17 mouse cellular contexts compared by ENCODE assay signal in genomic region chr17:30438786-30439185, GRCm38 (mm10).
DNase-seq lines count a peak whose midpoint lies in the region; ATAC-seq and TF ChIP-seq lines count a peak whose summit lies in the region.
"Had no signal": no experiment of that assay in that cellular context is flagged by ENCODE, and none has a peak within 500 bp of the region (broad histone marks: within the 10 kb centered on the region; RNA-seq: fewer than 3 reads in every experiment).

No protein-coding gene starts in this region.

- no peak overlapping the region for H3K27ac ChIP-seq in liver, embryonic 12.5 days
- H3K27ac ChIP-seq in intestine, embryonic 15.5 days: no peak overlapping the region
- no peak overlapping the region for H3K27ac ChIP-seq in midbrain, postnatal 0 days (ENCODE audit: low read depth, low read length)
- H3K27ac ChIP-seq: embryonic facial prominence, embryonic 10.5 days; hindbrain, embryonic 10.5 days; kidney, postnatal 0 days; liver, embryonic 15.5 days; midbrain, embryonic 15.5 days had no signal

- ATAC-seq in megakaryocyte, adult 5-6 weeks (ENCODE audit: poor library complexity, severe bottlenecking): no peak
- ATAC-seq in liver, embryonic 12.5 days: 0 out of 2 replicates have a peak, but pooled peaks have one; percentile 32
- no peak for ATAC-seq in intestine, embryonic 15.5 days
- ATAC-seq in midbrain, postnatal 0 days (ENCODE audit: low FRiP score): no peak
- ATAC-seq: midbrain, embryonic 15.5 days had no signal

- TF ChIP-seq CTCF in midbrain, postnatal 0 days (IDR thresholded peaks at IDR 0.05): no peak

- H3K27me3 ChIP-seq in megakaryocyte, embryonic 14.5 days (replicated peaks): no peaks in the 10 kb centered on the region
- H3K27me3 ChIP-seq in liver, embryonic 12.5 days (replicated peaks): no peaks in the 10 kb centered on the region
- H3K27me3 ChIP-seq in intestine, embryonic 15.5 days (replicated peaks): no peaks in the 10 kb centered on the region
- H3K27me3 ChIP-seq in midbrain, postnatal 0 days (ENCODE audit: insufficient read depth, low read length): no peaks in the 10 kb centered on the region
- H3K27me3 ChIP-seq: liver, embryonic 15.5 days; midbrain, embryonic 15.5 days had no signal

- WGBS in liver, embryonic 12.5 days (ENCODE audit: insufficient replicate concordance): 46% methylated on average over 4 of the region's 4 CpGs
- WGBS in intestine, embryonic 15.5 days: 89% methylated on average over 4 of the region's 4 CpGs
- 96% methylated on average over 4 of the region's 4 CpGs for WGBS in midbrain, postnatal 0 days

- H3K9ac ChIP-seq in liver, embryonic 12.5 days: no peak overlapping the region
- no peak overlapping the region for H3K9ac ChIP-seq in intestine, embryonic 15.5 days
- H3K9ac ChIP-seq in midbrain, postnatal 0 days (replicated peaks; ENCODE audit: low read length, poor library complexity, severe bottlenecking): no peak overlapping the region
- H3K9ac ChIP-seq: liver, embryonic 15.5 days; midbrain, embryonic 15.5 days had no signal

- peaks cover 32% of the 10 kb centered on the region for H3K36me3 ChIP-seq in megakaryocyte, embryonic 14.5 days (replicated peaks; ENCODE audit: low read length)
- peaks cover under 1% of the 10 kb centered on the region; the same call in 1 of the 2 replicates for H3K36me3 ChIP-seq in liver, embryonic 12.5 days
- no peaks in the 10 kb centered on the region for H3K36me3 ChIP-seq in intestine, embryonic 15.5 days
- no peaks in the 10 kb centered on the region for H3K36me3 ChIP-seq in midbrain, postnatal 0 days (ENCODE audit: insufficient read depth, low read length)
- H3K36me3 ChIP-seq: embryonic facial prominence, embryonic 10.5 days; liver, embryonic 15.5 days; midbrain, embryonic 15.5 days had no signal

- H3K4me2 ChIP-seq in liver, embryonic 12.5 days: no peak overlapping the region
- no peak overlapping the region for H3K4me2 ChIP-seq in intestine, embryonic 15.5 days (replicated peaks)
- H3K4me2 ChIP-seq in midbrain, postnatal 0 days (ENCODE audit: low read depth, low read length, poor library complexity, severe bottlenecking): no peak overlapping the region
- H3K4me2 ChIP-seq: liver, embryonic 15.5 days; midbrain, embryonic 15.5 days had no signal

- peaks cover 84% of the 10 kb centered on the region for H3K4me1 ChIP-seq in megakaryocyte, embryonic 14.5 days
- H3K4me1 ChIP-seq in liver, embryonic 12.5 days: peaks cover 17% of the 10 kb centered on the region
- H3K4me1 ChIP-seq in intestine, embryonic 15.5 days (replicated peaks): peaks cover 3% of the 10 kb centered on the region; the same call in 1 of the 2 replicates
- no peaks in the 10 kb centered on the region; the same call in 1 of the 2 replicates for H3K4me1 ChIP-seq in midbrain, postnatal 0 days (ENCODE audit: insufficient read depth, low read length)
- H3K4me1 ChIP-seq: liver, embryonic 15.5 days had no signal

- H3K9me3 ChIP-seq in megakaryocyte, embryonic 14.5 days: peaks cover 4% of the 10 kb centered on the region; the same call in 1 of the 2 replicates
- no peaks in the 10 kb centered on the region for H3K9me3 ChIP-seq in liver, embryonic 12.5 days (replicated peaks)
- no peaks in the 10 kb centered on the region for H3K9me3 ChIP-seq in intestine, embryonic 15.5 days
- H3K9me3 ChIP-seq in midbrain, postnatal 0 days (ENCODE audit: low read length): no peaks in the 10 kb centered on the region
- H3K9me3 ChIP-seq: embryonic facial prominence, embryonic 10.5 days; hindbrain, embryonic 10.5 days; liver, embryonic 15.5 days; midbrain, embryonic 15.5 days had no signal

- peak; percentile 25 for DNase-seq in adrenal gland, postnatal 14 days
- no peak for DNase-seq in adrenal gland, postnatal 4 days (ENCODE audit: low spot score in 2 of 2)
- no peak for DNase-seq in cerebellum, postnatal 10 days
- no peak for DNase-seq in midbrain, postnatal 0 days (ENCODE audit: low spot score)
- DNase-seq: adrenal gland, adult 8-10 months; cerebellum, adult 18-20 months; gastrocnemius, postnatal 36 days; right cerebral cortex, adult 18-20 months had no signal

- H3K4me3 ChIP-seq in megakaryocyte, embryonic 14.5 days (replicated peaks): peak overlapping the region; percentile 51
- H3K4me3 ChIP-seq in liver, embryonic 12.5 days: no peak overlapping the region
- no peak overlapping the region for H3K4me3 ChIP-seq in intestine, embryonic 15.5 days (replicated peaks)
- H3K4me3 ChIP-seq in midbrain, postnatal 0 days (ENCODE audit: low read depth, low read length): no peak overlapping the region
- H3K4me3 ChIP-seq: embryonic facial prominence, embryonic 10.5 days; hindbrain, embryonic 10.5 days; liver, embryonic 15.5 days; midbrain, embryonic 15.5 days had no signal
